ENCODE assay signal across 15 mouse cellular contexts in the genomic region with DNA sequence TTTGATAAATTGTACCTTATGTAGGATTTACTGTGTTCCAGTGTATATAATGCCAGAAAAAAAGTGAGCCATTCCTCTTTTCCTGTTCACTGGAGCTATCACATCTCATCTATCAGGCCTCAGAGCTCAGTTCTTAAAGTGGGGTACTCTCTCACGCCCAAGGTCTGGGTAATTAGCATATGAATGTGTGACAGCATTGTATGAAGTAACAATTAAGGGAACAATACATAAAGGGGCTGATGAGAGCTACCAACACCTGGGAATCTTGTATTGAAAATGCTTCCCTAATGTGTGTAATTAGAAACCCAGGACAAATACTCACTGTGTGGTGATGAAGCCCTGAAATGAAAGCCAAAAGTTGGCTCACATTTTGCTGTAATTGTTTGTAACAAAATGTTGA. TPM values are rescaled to one million over a fixed set of nuclear protein-coding genes. Genes with fewer than 3 reads are reported as not detected.
DNase-seq lines count a peak whose midpoint lies in the region; ATAC-seq lines count a peak whose summit lies in the region.
"Had no signal": no experiment of that assay in that cellular context is flagged by ENCODE, and none has a peak within 500 bp of the region (broad histone marks: within the 10 kb centered on the region; RNA-seq: fewer than 3 reads in every experiment).

No protein-coding gene starts in this region.

- H3K4me3 ChIP-seq in neural tube, embryonic 11.5 days (ENCODE audit: low read depth, low read length): no peak overlapping the region
- no peak overlapping the region for H3K4me3 ChIP-seq in forebrain, embryonic 14.5 days (ENCODE audit: low read depth, low read length)
- no peak overlapping the region for H3K4me3 ChIP-seq in midbrain, embryonic 12.5 days
- H3K4me3 ChIP-seq: liver, embryonic 15.5 days had no signal

- no peaks in the 10 kb centered on the region for H3K27me3 ChIP-seq in neural tube, embryonic 11.5 days (ENCODE audit: control insufficient read depth, insufficient read depth, low read length)
- no peaks in the 10 kb centered on the region for H3K27me3 ChIP-seq in forebrain, embryonic 14.5 days (replicated peaks; ENCODE audit: control insufficient read depth, insufficient read depth, low read length)
- H3K27me3 ChIP-seq in midbrain, embryonic 12.5 days: no peaks in the 10 kb centered on the region
- H3K27me3 ChIP-seq: liver, embryonic 15.5 days; Patski had no signal

- ATAC-seq in neural tube, embryonic 11.5 days (ENCODE audit: insufficient read depth, low FRiP score, low TSS enrichment): peak; percentile 79; the same call in 1 of the 2 replicates
- ATAC-seq in forebrain, embryonic 14.5 days: peak; percentile 87
- peak; percentile 83 for ATAC-seq in midbrain, embryonic 12.5 days (ENCODE audit: low FRiP score, low read depth)
- ATAC-seq in inflammation-experienced regulatory T-cells, adult 6 months: no peak
- ATAC-seq: Patski had no signal

- no peaks in the 10 kb centered on the region for H3K36me3 ChIP-seq in neural tube, embryonic 11.5 days (ENCODE audit: control insufficient read depth, insufficient read depth, low read length)
- no peaks in the 10 kb centered on the region for H3K36me3 ChIP-seq in forebrain, embryonic 14.5 days (ENCODE audit: control insufficient read depth, insufficient read depth, low read length)
- no peaks in the 10 kb centered on the region for H3K36me3 ChIP-seq in midbrain, embryonic 12.5 days
- H3K36me3 ChIP-seq: liver, embryonic 15.5 days had no signal

- no peak overlapping the region for H3K9ac ChIP-seq in neural tube, embryonic 11.5 days (ENCODE audit: low read length)
- no peak overlapping the region for H3K9ac ChIP-seq in forebrain, embryonic 14.5 days (ENCODE audit: low read length)
- no peak overlapping the region for H3K9ac ChIP-seq in midbrain, embryonic 12.5 days (replicated peaks)
- H3K9ac ChIP-seq: liver, embryonic 15.5 days had no signal

- WGBS in neural tube, embryonic 11.5 days: 10% methylated on average over 1 of the region's 1 CpGs
- 4% methylated on average over 1 of the region's 1 CpGs for WGBS in forebrain, embryonic 14.5 days
- 0% methylated on average over 1 of the region's 1 CpGs for WGBS in midbrain, embryonic 12.5 days

- H3K27ac ChIP-seq in neural tube, embryonic 11.5 days (ENCODE audit: low read depth, low read length): no peak overlapping the region
- H3K27ac ChIP-seq in forebrain, embryonic 14.5 days (ENCODE audit: low read depth, low read length): peak overlapping the region; percentile 21; the same call in 1 of the 2 replicates
- H3K27ac ChIP-seq in midbrain, embryonic 12.5 days (replicated peaks): 0 out of 2 replicates have a peak overlapping the region, but pooled peaks have one; percentile 1
- H3K27ac ChIP-seq: liver, embryonic 15.5 days; macrophage had no signal

- no peaks in the 10 kb centered on the region for H3K4me1 ChIP-seq in neural tube, embryonic 11.5 days (ENCODE audit: control insufficient read depth, insufficient read depth, low read length)
- peaks cover 11% of the 10 kb centered on the region for H3K4me1 ChIP-seq in forebrain, embryonic 14.5 days (ENCODE audit: control insufficient read depth, insufficient read depth, low read length)
- H3K4me1 ChIP-seq in midbrain, embryonic 12.5 days: peaks cover 12% of the 10 kb centered on the region
- H3K4me1 ChIP-seq: liver, embryonic 15.5 days had no signal

- DNase-seq in neural tube, embryonic 11.5 days (ENCODE audit: low spot score): peak; percentile 15
- no peak for DNase-seq in neural tube, embryonic 10.5 days (ENCODE audit: extremely low spot score, low spot score)
- peak; percentile 67 for DNase-seq in forebrain, embryonic 14.5 days (ENCODE audit: low spot score)
- no peak for DNase-seq in testis, postnatal 10 days (ENCODE audit: low spot score)
- DNase-seq in urinary bladder, adult 18-20 months (ENCODE audit: low spot score in 2 of 2): no peak
- DNase-seq: adrenal gland, postnatal 10 days; gastrocnemius, postnatal 14 days; kidney, postnatal 14 days; layer of hippocampus, postnatal 36 days; right cerebral cortex, postnatal 25 days had no signal

- H3K9me3 ChIP-seq in neural tube, embryonic 11.5 days (ENCODE audit: control insufficient read depth, low read length): no peaks in the 10 kb centered on the region
- no peaks in the 10 kb centered on the region for H3K9me3 ChIP-seq in forebrain, embryonic 14.5 days (replicated peaks; ENCODE audit: control insufficient read depth, low read length)
- no peaks in the 10 kb centered on the region for H3K9me3 ChIP-seq in midbrain, embryonic 12.5 days
- H3K9me3 ChIP-seq: liver, embryonic 15.5 days had no signal

- H3K4me2 ChIP-seq in neural tube, embryonic 11.5 days (ENCODE audit: low read depth): no peak overlapping the region
- no peak overlapping the region for H3K4me2 ChIP-seq in forebrain, embryonic 14.5 days (ENCODE audit: low read length)
- H3K4me2 ChIP-seq in midbrain, embryonic 12.5 days (replicated peaks): no peak overlapping the region
- H3K4me2 ChIP-seq: liver, embryonic 15.5 days had no signal

RNA-seq across cellular contexts. Expression of gene Ptprz1, which starts 47.6 kb away (rescaled TPM):
- polyA plus RNA-seq in neural tube, embryonic 11.5 days (2014; fragmentation: Nextera tagmentation; extraction: Ambion mirVana): 17.8 and 17.9 TPM in 2 replicates
- polyA plus RNA-seq in forebrain, embryonic 14.5 days (2014; fragmentation: Nextera tagmentation; extraction: Ambion mirVana): 80.5 and 95.5 TPM in 2 replicates
- 35.0 and 58.6 TPM in 2 replicates for polyA plus RNA-seq in midbrain, embryonic 12.5 days (2016; fragmentation: Nextera tagmentation; extraction: Ambion mirVana)
- under 1 TPM in 1 of 3 experiments, not detected in 2; 0.07 TPM for polyA plus RNA-seq in inflammation-experienced regulatory T-cells, adult 6 months (2017; shearing (Covaris generic))
- polyA plus RNA-seq: macrophage had no signal

Comparison
In these comparisons a context has a peak if more than half of its experiments do, and no peak if none do; other contexts are left out.
1. DNase-seq: peak in neural tube, embryonic 11.5 days (single experiment) and forebrain, embryonic 14.5 days (single experiment); none in neural tube, embryonic 10.5 days (single experiment), testis, postnatal 10 days (single experiment) and urinary bladder, adult 18-20 months (0 of 2).
2. RNA of gene Ptprz1, which starts 47.6 kb away (polyA plus RNA-seq): 80.5 to 95.5 TPM in forebrain, embryonic 14.5 days, 35.0 to 58.6 TPM in midbrain, embryonic 12.5 days and 17.8 to 17.9 TPM in neural tube, embryonic 11.5 days; 0.07 TPM in inflammation-experienced regulatory T-cells, adult 6 months; every median in the first group is over 10 times any median in the second.